Mouse (Mus musculus) B cell, adult 2 months (primary cell): ENCODE data around the gene Sim2.

Experiments
- DNase-seq, 2 experiments: peaks; one replicate each; pipeline ENCODE4 v3.0.0; 2022

Gene Sim2

DNA sequence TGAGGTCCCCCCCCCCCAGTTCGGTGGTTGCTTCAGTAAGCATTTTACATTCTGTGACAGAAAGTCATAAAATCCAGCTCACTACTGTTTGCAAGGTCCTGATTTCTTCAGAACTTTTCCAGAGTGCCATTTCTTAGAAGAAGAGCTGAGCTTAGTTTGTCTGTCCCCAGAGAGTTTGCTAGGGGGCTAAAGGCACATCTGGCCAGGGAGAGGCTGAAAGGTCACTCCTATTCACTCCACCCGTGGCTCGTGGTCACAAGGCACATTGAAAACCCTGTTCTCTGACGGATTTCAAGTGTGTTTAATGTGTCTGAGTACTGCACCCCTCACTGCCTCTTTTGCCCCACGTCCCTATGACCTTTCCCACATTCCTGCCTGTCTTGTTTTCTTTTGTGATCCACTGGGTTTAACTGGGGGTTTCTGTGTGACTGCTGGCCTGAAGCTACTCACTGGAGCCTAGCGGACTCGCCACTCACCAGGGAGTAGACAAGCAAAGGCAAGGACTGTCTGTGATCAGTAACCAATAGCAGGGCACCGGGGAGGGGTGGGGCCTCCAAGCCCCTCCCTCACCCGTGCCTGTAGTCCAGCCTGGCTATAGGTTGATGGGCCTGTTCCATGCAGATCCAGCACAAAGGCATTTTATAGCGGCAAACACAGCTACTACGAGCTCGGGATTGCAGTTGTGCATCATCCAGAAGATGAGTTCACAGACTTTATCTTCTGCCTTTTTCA, 13.2 kb downstream of the Sim2 start:
- peak; percentile 13 to 18 for DNase-seq

DNA sequence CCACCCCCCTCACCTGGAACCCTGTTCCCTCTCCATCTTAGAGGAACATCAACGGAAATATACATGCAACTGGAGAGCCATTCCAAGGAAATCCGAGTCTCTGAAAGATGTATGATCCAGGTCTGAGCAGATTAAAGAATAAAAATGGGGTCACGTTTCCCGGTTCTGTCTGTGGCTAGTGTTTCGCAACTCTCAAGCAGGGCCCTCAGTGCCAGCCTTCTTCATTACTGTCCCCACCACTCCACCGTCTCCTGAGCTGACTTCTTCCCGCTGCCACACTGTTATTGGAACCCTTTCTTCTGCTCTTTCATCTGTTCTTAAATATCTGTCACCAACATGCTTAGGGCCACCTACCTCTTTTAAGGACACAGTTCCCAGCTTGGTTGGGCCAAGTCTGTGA, 28.4 kb downstream of the Sim2 start:
- no peak for DNase-seq

DNA sequence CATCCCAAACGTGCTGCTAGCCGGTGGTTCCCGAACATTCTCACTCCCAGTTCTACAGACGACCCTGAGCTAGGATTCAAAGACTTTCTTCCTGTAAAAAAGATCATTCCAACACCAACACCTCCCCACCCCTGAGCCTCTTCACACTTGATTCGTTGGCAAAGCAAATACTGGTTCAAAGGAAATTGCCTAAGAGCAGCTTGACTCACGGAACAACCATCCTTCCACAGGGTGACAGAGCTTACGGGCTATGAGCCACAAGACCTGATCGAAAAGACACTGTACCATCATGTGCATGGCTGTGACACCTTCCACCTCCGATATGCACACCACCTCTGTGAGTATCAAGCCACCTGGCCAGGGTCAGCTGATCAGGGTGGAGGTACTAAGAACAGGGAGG, 30.0 kb downstream of the Sim2 start:
- DNase-seq = no peak

DNA sequence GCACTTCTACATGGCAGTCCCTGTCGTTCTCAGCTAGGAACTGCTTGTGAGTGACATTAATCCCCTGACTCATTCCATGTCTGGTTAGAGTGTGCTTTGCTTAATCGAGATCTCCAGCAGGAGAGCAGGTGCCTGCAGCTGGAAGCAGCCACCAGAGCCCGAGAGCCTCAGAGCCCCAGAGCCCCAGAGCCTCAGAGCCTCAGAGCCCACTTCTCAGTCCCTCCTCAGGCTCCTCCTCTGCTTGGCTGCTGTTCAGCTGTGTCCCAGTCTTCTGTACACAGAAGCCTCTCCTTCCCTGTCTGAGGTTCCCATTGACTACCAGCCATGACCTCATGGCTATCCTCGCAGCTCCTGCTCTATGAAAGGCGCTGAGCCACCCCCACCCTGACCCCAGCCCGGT, 32.6 kb downstream of the Sim2 start:
- no peak for DNase-seq

DNA sequence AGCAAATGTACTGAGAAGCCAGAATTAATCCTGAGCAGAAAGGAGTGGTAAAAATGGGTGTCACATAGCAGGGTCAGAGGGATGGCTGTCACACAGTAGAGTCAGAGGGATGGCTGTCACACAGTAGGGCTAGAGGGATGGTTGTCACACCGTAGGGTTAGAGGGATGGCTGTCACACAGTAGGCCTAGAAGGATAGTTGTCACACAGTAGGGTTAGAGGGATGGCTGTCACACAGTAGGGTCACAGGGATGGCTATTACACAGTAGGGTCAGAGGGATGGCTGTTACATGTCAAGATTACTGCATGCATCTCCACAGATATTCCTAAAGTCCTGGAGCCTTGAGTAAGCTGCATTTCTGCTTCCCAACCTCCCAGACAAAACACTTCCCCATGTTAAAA, 33.7 kb downstream of the Sim2 start:
- no peak for DNase-seq

DNA sequence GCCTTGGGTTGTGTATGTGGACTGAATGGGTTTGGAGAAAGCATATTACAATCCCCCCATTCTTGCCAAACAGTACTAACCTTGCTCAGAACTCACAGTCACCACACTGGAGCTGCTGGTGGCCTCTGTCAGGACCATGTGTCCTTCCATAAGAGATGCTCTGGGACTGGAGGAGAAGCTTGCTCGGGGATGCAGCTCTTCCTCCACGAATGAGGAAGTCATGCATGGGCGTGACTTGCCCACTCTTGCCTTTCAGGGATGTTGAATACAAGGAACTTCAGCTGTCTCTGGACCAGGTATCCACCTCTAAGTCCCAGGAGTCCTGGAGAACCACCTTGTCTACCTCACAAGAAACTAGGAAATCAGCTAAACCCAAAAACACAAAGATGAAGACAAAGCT, 37.6 kb downstream of the Sim2 start:
- no peak for DNase-seq

DNA sequence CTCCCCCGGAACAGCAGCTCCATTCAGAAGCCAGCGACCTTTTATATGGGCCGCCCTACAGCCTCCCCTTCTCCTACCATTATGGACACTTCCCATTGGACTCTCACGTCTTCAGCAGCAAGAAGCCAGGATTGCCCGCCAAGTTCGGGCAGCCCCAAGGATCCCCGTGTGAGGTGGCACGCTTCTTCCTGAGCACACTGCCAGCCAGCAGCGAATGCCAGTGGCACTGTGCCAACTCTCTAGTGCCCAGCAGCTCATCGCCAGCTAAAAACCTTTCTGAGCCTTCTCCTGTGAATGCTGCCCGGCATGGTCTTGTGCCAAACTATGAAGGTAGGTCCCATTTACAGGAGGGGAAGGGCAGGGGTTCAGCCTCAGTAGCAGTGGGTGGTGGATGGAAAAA, 38.5 kb downstream of the Sim2 start:
- no peak for DNase-seq

DNA sequence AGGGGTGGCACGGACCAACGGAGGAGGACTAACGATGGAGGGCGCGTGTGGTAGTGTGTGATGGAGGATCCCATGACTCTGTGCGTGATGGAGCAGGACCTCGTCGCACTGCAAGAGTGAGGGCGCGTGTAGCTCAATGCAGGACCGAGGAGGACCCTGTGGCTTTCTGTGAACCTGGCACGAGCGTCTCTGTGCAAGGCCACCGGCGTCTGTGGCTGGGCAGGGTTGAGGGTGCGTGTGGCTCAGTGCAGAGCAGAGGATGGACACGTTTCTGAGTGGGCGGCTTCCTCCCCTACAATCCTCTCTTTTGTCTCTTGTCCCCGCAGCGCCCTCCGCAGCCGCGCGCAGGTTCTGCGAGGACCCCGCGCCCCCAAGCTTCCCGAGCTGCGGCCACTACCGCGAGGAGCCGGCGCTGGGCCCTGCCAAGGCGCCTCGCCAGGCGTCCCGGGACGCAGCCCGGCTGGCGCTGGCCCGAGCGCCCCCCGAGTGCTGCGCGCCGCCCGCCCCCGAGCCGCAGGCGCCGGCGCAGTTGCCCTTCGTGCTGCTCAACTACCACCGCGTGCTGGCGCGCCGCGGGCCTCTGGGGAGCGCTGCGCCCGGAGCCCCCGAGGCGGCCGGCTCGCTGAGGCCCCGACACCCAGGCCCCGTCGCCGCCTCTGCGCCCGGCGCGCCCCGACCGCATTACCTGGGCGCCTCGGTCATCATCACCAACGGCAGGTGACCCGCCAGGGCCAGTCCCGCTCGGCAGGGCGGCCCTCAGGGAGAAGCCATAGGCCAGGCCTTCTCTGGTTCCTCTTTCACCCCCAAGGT, 40.6 kb downstream of the Sim2 start:
- no peak for DNase-seq

DNA sequence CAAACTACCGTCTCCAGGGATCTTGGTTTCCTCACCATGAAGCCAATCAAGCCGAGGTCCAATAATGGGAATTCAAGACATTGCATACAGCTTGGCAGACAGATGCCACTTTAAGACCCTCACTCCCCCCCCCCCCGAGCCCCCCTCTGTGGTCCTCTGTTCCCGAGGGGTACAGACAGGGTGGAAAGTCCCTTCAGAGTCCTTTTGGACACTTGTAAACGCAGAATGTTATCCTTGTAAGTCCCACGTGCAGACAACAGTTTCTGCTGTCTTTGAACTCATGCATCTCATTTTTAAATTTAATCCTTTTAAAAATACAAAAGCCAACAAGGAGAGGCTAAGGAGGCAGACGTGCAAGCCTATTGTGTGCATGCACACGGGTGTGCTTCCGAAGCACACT, 41.5 kb downstream of the Sim2 start:
- DNase-seq = no peak

DNA sequence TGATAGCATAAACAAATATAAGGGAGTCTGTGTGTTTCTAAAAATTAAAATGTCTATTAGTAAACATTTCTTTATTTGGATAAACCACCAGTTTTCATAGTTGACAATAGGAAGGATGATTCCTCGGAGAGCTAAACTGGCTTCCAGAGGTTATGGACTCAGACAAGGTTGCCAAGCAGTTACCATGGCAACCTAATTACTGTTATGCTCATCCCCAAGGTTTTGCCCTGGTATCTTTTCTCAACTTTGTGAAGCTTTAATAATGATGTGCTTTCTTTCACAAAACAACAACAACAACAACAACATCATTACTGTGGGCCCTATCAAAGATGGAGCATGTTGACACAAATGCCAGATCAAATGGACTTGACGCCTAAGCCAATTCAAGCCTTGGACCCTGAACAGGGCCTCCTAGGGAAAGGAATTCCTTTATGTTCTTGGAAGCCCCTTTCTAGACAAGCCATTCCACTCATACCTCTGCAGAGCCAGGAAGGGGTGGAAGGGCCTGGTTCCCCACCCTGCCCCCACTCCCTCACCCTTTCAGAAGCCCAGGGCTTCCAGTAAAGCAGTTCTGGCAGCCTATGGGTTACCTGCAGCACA, 43.6 kb downstream of the Sim2 start:
- no peak for DNase-seq

DNA sequence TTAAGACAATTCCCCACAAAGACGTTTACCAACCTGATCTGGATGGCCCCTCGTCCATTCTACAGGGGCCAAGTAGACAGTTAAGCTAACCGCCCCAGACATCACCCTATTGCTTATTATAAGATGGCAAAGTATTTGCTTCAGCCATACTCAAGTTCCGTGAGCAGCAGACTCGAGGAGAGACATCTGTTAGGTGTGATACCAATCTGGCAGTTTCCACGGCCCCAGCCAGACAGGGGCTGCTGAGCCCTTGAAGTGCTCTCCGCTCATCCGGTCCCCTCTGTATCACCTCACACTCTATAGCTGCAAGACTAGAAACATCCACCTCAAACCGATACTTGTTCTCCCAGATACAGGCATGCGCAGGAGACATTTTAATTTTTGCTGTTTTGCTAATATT, 49.5 kb downstream of the Sim2 start:
- no peak for DNase-seq

DNA sequence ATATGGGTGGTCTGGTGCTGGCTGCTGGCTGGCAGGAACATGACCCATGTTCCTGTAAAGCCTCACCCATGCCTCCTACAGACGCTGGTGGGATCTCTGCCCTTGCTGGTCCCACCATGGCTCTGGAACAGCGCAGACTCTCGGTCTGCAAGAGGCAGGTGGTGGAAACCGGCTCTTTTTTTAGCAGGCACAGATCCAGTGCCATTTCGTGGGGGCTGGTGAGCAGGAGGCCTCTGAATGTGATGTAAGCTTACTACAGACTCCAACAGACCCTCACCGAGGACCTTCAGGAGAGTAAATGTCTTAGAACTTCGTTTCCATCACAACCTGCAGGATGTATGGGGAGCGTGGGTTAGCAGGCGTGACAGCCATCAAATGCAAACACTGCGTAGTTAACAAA, 56.0 kb downstream of the Sim2 start:
- DNase-seq = no peak

DNA sequence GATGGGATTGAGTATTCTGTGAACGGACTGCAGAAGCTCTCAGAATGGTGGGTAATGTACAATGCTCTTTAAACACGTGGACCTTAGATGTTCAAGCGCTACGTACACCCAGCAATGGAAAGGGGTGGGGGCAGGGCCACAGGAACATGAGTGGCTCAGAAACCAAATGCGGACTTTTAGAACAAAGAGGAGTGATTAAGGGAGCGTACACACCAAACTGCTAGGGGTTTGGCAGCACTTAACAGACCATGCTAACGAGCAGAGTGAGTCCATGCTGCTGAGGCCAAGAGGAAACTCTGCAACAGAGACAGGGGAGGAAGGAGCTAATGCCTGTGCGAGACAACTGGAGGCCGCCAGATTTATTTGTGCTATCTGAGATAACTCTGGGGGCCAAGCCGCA, 58.6 kb downstream of the Sim2 start:
- no peak for DNase-seq

DNA sequence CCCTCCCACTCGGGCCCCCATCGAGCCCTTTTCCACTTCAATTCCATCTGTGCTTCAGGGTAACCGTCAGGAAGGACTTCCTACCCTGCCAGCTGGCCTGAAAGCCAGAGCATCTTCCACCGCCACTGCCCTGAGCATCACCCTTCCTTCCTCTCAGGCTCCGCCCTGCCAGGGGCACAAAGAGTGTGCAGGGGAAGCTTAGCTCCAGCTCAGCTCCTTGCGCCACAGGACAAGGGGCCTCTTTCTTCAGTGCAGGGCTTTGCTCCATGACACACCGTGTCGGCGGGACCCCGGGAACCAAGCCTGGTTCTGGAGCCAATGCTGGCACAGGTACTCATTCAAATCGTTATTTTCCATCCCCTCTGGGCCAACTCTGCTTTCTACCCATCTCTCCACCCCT, 63.4 kb downstream of the Sim2 start:
- no peak for DNase-seq

DNA sequence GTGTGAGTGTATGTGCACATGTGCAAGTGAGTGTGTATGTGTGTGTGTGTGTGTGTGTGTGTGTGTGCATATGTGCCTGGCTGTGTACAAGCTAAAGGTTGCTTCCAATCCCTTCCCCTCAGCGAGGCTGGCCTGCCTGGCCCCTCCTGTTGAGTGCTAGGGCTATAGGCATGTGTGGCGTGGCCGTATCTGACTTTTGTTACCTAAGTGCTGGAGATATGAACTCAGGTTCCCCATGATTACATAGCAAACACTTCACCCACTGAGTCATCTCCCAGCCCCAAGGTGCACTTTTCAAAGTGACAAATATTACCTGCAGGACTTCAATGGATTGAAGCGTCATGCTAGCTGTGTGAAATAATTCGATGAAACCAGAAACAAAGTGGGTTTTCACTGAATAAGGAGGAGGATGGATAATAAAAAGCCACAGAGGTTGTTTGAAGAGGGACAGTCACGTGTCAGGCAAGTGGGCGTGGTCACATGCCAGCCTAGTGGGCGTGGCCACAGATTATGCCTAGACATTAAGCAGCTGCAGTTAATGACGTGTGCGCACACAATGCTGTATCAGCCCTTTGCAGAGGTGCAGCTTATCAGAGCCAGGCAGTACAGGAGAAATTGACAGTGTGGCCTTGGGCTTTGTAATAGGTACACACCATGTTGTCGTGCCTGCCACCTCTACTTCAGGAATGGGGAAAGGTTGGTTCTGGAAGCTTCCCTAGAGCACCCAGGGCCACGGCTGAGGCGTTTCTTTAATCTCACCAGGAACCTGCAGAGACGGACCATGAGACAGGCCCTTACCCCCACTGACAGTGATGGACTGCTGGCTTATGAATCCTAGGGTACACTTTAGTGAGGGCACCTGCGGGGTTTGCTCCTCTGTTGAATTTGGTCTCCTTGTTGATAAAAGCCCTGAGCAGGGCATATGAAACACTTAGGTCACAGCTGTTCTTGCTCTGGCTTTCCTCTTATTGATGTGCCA, 65.7 kb downstream of the Sim2 start:
- peak in 1 of 2 experiments; percentile 20 for DNase-seq

DNA sequence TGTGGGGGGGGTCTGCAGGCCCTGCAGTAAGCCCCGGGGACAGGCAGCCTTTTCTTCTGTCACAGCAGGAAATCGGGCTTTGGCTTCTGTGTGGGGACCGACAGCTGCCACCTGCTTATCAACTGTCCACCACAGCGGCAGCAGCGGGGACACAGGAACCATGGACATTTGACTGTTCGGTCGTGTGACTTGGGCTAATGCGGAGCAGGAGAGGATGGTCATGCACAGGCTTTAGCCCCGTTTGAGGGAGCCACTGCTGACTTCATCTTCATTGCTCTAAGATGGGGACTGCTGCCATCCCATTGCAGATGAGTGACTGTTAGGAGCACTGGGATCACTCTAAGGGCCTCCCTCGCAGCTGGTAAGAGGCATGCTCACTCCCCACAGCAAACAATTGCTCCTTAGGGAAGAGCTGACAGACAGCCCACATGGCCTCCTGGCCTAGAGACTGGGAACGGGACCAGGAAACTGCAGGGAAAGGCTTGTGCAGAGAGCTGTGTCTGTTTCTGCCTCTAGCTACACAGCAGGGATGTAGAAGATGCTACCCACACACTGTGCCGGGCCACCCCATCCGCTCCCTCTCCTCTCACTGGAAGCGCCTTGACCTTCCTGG, 70.4 kb downstream of the Sim2 start:
- DNase-seq = no peak

DNA sequence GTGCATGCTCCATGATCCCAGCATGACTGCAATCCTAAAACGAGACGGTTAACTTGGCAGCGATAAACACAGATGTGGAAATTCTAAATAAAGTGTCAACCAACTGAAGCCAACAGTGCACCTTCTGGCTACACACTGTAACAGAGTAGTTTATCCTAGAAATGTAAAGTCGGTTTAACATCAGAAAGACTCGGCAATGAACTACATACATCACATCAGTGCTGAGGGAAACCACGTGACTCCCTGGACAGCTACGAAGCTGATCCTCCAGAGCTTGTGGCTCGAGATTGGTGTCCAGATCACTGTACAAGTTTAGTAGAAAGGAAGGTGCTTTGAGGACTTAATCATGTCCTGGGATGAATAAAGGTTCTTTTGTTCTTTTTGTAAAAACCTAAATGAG, 73.1 kb downstream of the Sim2 start:
- no peak for DNase-seq

DNA sequence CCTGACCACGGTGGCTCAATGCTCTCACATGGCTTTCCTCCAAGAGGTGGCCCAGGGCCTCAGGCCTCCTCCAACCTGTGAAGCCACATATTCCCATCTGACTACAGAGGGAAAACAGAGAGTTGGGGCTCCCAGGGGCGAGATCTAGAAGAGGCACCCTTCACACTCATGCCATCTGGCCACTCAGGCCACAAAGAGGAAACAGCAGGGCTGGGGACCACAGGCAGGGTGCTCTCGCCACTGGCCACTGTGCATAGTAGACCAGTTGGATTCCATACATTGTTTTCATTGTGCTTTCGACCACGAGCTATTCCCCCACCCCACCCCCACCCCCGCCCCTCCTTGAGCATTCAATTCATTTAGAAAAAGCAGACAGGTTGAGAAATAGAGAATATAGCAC, 77.3 kb downstream of the Sim2 start:
- no peak for DNase-seq

DNA sequence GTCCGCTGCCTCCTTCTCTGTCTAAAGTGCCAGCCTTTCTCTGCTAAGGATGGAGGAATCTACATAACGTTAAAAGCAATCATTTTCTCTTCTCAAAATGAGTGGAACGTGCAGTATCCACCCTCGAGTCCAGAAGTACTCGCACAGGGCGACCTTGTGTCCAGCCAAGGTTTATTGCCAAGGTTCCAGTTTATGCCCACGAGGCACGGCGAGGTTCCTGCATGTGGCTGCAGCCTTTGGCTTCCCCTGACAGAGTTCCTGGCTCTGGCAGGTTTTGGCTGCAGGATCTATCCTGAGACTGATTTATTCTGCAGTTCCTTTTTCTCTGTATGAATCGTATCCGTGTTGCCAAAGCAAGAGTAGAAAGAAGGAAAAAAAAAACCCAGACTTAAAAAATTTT, 78.3 kb downstream of the Sim2 start:
- DNase-seq = no peak

DNA sequence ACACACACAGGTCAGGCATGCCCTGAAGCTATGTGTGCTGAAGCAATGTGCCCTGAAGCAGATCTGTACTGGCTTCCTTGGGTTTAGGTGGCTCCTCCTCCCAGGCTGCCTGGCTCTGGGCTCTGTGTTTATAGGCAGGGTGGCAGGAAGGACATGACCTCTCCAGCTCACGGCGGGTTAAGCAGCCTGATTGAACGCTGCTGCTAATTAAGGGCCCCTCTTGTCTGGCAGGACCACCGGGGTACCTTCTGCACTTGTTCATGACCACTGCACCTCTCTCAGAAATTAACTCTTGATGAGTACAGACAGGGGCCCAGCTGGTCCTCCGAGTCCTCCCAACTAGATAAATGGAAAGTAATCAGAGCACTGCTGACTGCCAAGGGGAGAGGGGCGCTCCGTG, 79.5 kb downstream of the Sim2 start:
- DNase-seq = no peak

DNA sequence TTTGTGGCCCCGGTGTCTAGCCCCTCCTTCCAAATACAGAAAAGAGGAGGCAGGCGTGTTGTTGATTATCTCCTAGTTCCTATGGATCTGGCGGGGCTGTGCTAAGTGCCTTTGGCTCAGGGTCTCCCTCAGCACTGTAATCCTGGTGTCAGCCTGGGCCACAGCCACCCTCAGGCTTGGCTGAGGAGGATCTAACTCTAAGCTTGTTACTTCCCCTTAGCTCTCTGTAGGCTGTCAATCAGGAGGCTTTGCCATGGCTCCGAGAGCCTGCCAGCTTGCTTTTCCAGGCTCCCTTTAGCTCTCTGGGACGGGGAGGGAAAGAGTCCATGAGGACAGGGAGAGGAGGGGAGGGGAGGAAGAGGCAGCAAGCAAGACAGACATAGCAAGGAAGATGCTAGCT, 80.2 kb downstream of the Sim2 start:
- DNase-seq = no peak
